Mouse (Mus musculus) limb, embryonic 13.5 days (tissue): ENCODE measurements around the gene Rasgef1b. TPM values are rescaled to one million over a fixed set of nuclear protein-coding genes. Genes with fewer than 3 reads are reported as not detected.

Source experiments
- ATAC-seq: fragments of 200-750 bp; cut with Nextera tagmentation; 2 replicates; pipeline ENCODE4 v1.8.0; 2017; ENCODE audit warnings: low read depth, moderate number of reproducible peaks, moderate TSS enrichment; ENCODE audit not compliant: low FRiP score
- H3K27ac ChIP-seq: fragments of 300-500 bp; sonication (generic); 2 replicates; pipeline ENCODE4 v1.5.1; 2015; ENCODE audit warnings: inconsistent platforms, mild to moderate bottlenecking, moderate library complexity
- H3K27me3 ChIP-seq: fragments of 300-500 bp; sonication (generic); 2 replicates; pipeline ENCODE4 v1.6.1; 2015; ENCODE audit warnings: mild to moderate bottlenecking, inconsistent platforms
- H3K36me3 ChIP-seq: fragments of 300-500 bp; sonication (generic); 2 replicates; pipeline ENCODE4 v1.6.1; 2015; ENCODE audit warnings: inconsistent platforms, mild to moderate bottlenecking, moderate library complexity
- H3K4me1 ChIP-seq: fragments of 300-500 bp; sonication (generic); 2 replicates; pipeline ENCODE4 v1.6.1; 2015; ENCODE audit warnings: inconsistent platforms
- H3K4me2 ChIP-seq: fragments of 300-500 bp; sonication (generic); replicated peaks from 2 replicates; pipeline ENCODE4 v1.6.1; 2015; ENCODE audit warnings: inconsistent platforms, mild to moderate bottlenecking, moderate library complexity
- H3K4me3 ChIP-seq: fragments of 300-500 bp; sonication (generic); 2 replicates; pipeline ENCODE4 v1.5.1; 2015; ENCODE audit warnings: moderate library complexity, mild to moderate bottlenecking, inconsistent platforms
- H3K9ac ChIP-seq: fragments of 300-500 bp; sonication (generic); 2 replicates; pipeline ENCODE4 v1.6.1; 2015; ENCODE audit warnings: mild to moderate bottlenecking, inconsistent platforms
- H3K9me3 ChIP-seq: fragments of 300-500 bp; sonication (generic); 2 replicates; pipeline ENCODE4 v1.6.1; 2016; ENCODE audit warnings: inconsistent platforms
- WGBS: fragments of 180-500 bp; shearing (Covaris S2); methylation state at CpG from one replicate; pipeline ENCODE4 v1.1.7; 2015; 5-methylcytosine and 5-hydroxymethylcytosine counted together
- polyA plus RNA-seq: library from polyadenylated mRNA; unstranded; fragments of >200 nt; fragmentation: Nextera tagmentation; extraction: Ambion mirVana; gene quantifications from 2 replicates; pipeline ENCODE4 v1.2.1, GENCODE M21; 2015

The Rasgef1b gene
- polyA plus RNA-seq, 1 experiment from 2014 or later, result 16.0 TPM

DNA sequence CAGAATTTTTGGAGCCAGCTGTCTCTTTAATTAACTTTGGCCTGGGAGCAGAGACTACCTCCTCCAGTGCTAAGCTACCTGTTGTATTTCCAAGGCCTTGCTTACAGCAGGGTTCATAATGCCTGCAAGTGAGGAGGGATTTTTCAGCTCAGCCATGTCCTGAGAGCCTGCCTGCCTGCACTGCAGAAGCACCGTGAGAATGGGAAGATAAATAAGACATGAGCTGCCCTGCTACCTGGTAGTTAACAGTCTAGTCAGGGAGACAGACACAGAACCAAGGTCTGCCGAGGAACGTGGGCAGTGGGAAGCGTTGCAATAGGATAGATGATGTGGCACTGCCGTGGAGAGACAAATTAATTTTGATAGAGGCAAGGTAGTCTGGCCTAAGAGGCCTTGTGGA lies 277.4 kb downstream of the Rasgef1b start:
- Histone ChIP-seq H3K4me2 (no peak overlapping the region), H3K4me3 (no peak overlapping the region), H3K4me1 (peaks cover 16% of the 10 kb centered on the region; the same call in 1 of the 2 replicates), H3K27me3 (no peaks in the 10 kb centered on the region), H3K9ac (no peak overlapping the region), H3K36me3 (no peaks in the 10 kb centered on the region), H3K9me3 (no peaks in the 10 kb centered on the region), H3K27ac (no peak overlapping the region)
- WGBS, result 45% methylated on average over 5 of the region's 5 CpGs
- no peak for ATAC-seq

DNA sequence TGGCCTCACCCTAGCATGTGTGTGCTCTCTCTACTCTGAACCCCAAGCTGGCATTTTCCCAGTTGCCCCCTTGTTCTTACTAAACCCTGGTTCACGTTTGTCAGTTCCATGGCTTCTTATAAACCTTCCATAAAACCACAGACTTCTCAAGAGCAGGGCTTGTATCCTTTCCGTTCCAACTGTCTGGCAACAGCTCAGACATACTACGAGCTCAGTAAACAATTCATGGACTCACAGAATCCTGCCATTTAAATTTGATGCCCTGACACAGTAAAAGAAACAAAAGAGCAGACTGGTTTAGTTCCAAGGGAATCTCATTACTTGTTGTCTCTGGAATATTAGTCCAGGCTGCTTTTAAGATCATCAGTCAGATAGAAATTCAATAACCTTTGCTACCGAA lies 277.9 kb downstream of the Rasgef1b start:
- 35% methylated on average over 4 of the region's 4 CpGs for whole genome bisulfite sequencing
- H3K9me3 ChIP-seq, result no peaks in the 10 kb centered on the region
- H3K4me1 ChIP-seq, result peaks cover 16% of the 10 kb centered on the region; the same call in 1 of the 2 replicates
- H3K36me3 ChIP-seq, result no peaks in the 10 kb centered on the region
- no peak overlapping the region for H3K4me2 ChIP-seq
- ATAC-seq, result no peak
- no peak overlapping the region for H3K27ac ChIP-seq
- H3K27me3 ChIP-seq, result no peaks in the 10 kb centered on the region
- no peak overlapping the region for H3K4me3 ChIP-seq
- no peak overlapping the region for H3K9ac ChIP-seq

DNA sequence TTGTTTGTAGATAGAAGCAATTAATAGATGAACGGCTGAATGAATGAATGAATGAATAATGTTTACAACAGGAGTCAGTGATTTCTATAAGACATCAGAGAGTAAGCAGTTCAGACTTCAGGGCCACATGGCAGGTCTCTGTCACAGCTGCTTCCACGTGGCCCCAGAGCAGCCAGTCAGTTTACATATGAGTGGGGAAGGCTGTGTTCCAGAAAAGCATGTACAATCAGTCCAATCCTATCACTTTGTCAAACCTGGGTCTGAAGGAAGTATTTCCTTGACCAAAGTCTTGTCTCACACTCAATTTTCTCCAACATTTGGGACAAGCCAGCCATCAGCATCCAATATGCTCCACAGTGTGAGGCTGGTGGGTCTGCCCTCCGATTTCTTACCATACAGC lies 278.4 kb downstream of the Rasgef1b start:
- 80% methylated on average over 3 of the region's 3 CpGs for WGBS
- H3K4me1 ChIP-seq, result peaks cover 16% of the 10 kb centered on the region; the same call in 1 of the 2 replicates
- no peaks in the 10 kb centered on the region for H3K9me3 ChIP-seq
- H3K36me3 ChIP-seq, result no peaks in the 10 kb centered on the region
- no peak for ATAC-seq
- no peak overlapping the region for H3K9ac ChIP-seq
- H3K27ac ChIP-seq, result no peak overlapping the region
- H3K4me3 ChIP-seq, result no peak overlapping the region
- H3K4me2 ChIP-seq, result no peak overlapping the region
- no peaks in the 10 kb centered on the region for H3K27me3 ChIP-seq

DNA sequence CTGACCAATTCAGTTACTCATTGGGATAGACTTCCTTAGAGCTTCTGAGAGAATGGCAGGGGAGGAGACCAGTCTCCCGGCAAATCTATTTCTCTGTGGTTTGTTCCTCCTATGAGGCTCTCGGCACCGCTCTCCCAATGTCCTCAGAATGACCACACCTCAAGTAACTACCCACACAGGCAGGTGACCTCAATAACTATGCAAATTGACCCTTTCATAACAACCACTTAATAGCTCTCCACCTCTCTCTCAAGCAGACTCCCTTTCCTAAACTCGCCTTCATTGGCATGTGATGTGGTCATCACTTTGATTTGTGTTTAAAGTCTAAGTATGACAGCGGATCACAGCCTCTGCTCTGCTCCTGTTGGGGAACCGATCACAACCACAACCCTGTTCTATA lies 281.4 kb downstream of the Rasgef1b start:
- H3K9ac ChIP-seq, result no peak overlapping the region
- peaks cover 15% of the 10 kb centered on the region; the same call in 1 of the 2 replicates for H3K4me1 ChIP-seq
- H3K4me3 ChIP-seq, result no peak overlapping the region
- H3K36me3 ChIP-seq, result no peaks in the 10 kb centered on the region
- no peak overlapping the region for H3K27ac ChIP-seq
- ATAC-seq, result no peak
- H3K4me2 ChIP-seq, result no peak overlapping the region
- no peaks in the 10 kb centered on the region for H3K9me3 ChIP-seq
- H3K27me3 ChIP-seq, result no peaks in the 10 kb centered on the region
- 89% methylated on average over 6 of the region's 6 CpGs for WGBS

- no peak overlapping the region for H3K4me2 ChIP-seq
- H3K27me3 ChIP-seq, result no peaks in the 10 kb centered on the region
- H3K4me1 ChIP-seq, result peaks cover 4% of the 10 kb centered on the region; the same call in 1 of the 2 replicates
- no peak overlapping the region for H3K4me3 ChIP-seq
- no peaks in the 10 kb centered on the region for H3K9me3 ChIP-seq
- ATAC-seq, result no peak
- 67% methylated on average over 5 of the region's 5 CpGs for WGBS
- H3K9ac ChIP-seq, result no peak overlapping the region
- no peaks in the 10 kb centered on the region for H3K36me3 ChIP-seq
- no peak overlapping the region for H3K27ac ChIP-seq
Observed at GRCm38 (mm10) chr5:99445242-99445641, 283.6 kb downstream of the Rasgef1b start.

GRCm38 (mm10) chr5:99444777-99445176 lies 284.1 kb downstream of the Rasgef1b start:
- WGBS, result 52% methylated on average over 7 of the region's 7 CpGs
- Histone ChIP-seq H3K9me3 (no peaks in the 10 kb centered on the region), H3K27ac (no peak overlapping the region), H3K4me2 (no peak overlapping the region), H3K36me3 (no peaks in the 10 kb centered on the region), H3K9ac (no peak overlapping the region), H3K4me3 (no peak overlapping the region), H3K4me1 (peaks cover 4% of the 10 kb centered on the region; the same call in 1 of the 2 replicates), H3K27me3 (no peaks in the 10 kb centered on the region)
- no peak for ATAC-seq

- 74% methylated on average over 6 of the region's 6 CpGs for WGBS
- H3K36me3 ChIP-seq, result no peaks in the 10 kb centered on the region
- no peak overlapping the region for H3K27ac ChIP-seq
- ATAC-seq, result no peak
- no peaks in the 10 kb centered on the region for H3K27me3 ChIP-seq
- H3K4me2 ChIP-seq, result no peak overlapping the region
- H3K4me3 ChIP-seq, result no peak overlapping the region
- H3K9ac ChIP-seq, result no peak overlapping the region
- H3K9me3 ChIP-seq, result no peaks in the 10 kb centered on the region
- H3K4me1 ChIP-seq, result peaks cover under 1% of the 10 kb centered on the region; the same call in 1 of the 2 replicates
Observed at GRCm38 (mm10) chr5:99440109-99440508, 288.8 kb downstream of the Rasgef1b start.

DNA sequence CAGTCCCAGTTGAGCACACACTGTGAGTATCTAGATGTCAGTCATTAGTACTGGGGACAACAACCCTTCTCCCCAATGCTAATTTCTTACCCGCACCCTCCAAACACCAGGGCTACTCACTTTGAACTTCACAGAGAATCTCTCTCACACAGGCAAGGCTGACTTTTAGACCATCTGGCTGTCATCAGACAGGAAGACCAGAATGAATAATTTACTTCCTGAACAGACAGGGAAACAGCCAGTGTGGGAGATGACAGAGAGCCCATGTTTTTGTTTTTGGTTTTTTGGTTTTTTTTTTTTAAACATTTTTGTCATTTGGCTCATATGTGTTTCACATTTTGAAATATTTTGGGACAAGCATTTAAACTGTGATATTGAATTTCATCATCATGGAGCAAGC lies 290.3 kb downstream of the Rasgef1b start:
- Histone ChIP-seq H3K9ac (no peak overlapping the region), H3K4me1 (no peaks in the 10 kb centered on the region), H3K9me3 (no peaks in the 10 kb centered on the region), H3K4me2 (no peak overlapping the region), H3K27ac (no peak overlapping the region), H3K4me3 (no peak overlapping the region), H3K36me3 (no peaks in the 10 kb centered on the region), H3K27me3 (no peaks in the 10 kb centered on the region)
- WGBS, result 36% methylated on average over 1 of the region's 1 CpGs
- ATAC-seq, result no peak

DNA sequence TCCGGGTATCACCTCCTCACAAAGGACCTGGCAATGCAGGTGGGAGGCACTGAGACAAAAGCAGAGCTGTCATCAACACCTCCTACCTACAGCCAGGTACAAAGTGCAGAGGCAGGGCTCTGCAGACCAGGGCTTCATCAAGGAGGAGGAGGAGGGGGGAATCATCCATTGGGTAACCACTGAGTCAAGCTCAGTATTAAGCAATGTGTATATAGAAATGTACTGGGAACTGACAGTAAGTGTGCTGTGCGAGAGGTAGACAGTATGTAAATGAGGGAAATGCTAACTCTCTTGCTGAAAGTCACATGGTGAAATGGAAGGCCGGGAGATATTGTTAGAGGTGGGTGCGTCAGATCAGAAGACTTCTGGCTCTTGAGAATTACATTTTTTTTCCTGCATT lies 294.6 kb downstream of the Rasgef1b start:
- Histone ChIP-seq H3K9ac (no peak overlapping the region), H3K9me3 (no peaks in the 10 kb centered on the region), H3K27ac (no peak overlapping the region), H3K4me1 (no peaks in the 10 kb centered on the region), H3K4me2 (no peak overlapping the region), H3K4me3 (no peak overlapping the region), H3K27me3 (no peaks in the 10 kb centered on the region), H3K36me3 (no peaks in the 10 kb centered on the region)
- no peak for ATAC-seq
- 91% methylated on average over 4 of the region's 4 CpGs for WGBS

- ATAC-seq, result no peak
- H3K4me2 ChIP-seq, result no peak overlapping the region
- no peak overlapping the region for H3K9ac ChIP-seq
- no peaks in the 10 kb centered on the region for H3K36me3 ChIP-seq
- no peaks in the 10 kb centered on the region for H3K9me3 ChIP-seq
- H3K27ac ChIP-seq, result no peak overlapping the region
- H3K4me3 ChIP-seq, result no peak overlapping the region
- H3K27me3 ChIP-seq, result no peaks in the 10 kb centered on the region
- 84% methylated on average over 8 of the region's 8 CpGs for WGBS
- H3K4me1 ChIP-seq, result no peaks in the 10 kb centered on the region
Observed at GRCm38 (mm10) chr5:99432471-99432870, 296.4 kb downstream of the Rasgef1b start.

- H3K4me2 ChIP-seq, result no peak overlapping the region
- H3K36me3 ChIP-seq, result no peaks in the 10 kb centered on the region
- WGBS, result 87% methylated on average over 8 of the region's 8 CpGs
- H3K9me3 ChIP-seq, result no peaks in the 10 kb centered on the region
- H3K27ac ChIP-seq, result no peak overlapping the region
- H3K27me3 ChIP-seq, result no peaks in the 10 kb centered on the region
- no peaks in the 10 kb centered on the region for H3K4me1 ChIP-seq
- H3K9ac ChIP-seq, result no peak overlapping the region
- H3K4me3 ChIP-seq, result no peak overlapping the region
- ATAC-seq, result no peak
Observed at GRCm38 (mm10) chr5:99429273-99429672, 299.6 kb downstream of the Rasgef1b start.

- Histone ChIP-seq H3K27me3 (no peaks in the 10 kb centered on the region), H3K4me1 (no peaks in the 10 kb centered on the region), H3K36me3 (no peaks in the 10 kb centered on the region), H3K27ac (no peak overlapping the region), H3K9ac (no peak overlapping the region), H3K4me2 (no peak overlapping the region), H3K4me3 (no peak overlapping the region), H3K9me3 (no peaks in the 10 kb centered on the region)
- 43% methylated on average over 5 of the region's 5 CpGs for WGBS
- no peak for ATAC-seq
Observed at GRCm38 (mm10) chr5:99428648-99429047, 300.2 kb downstream of the Rasgef1b start.

DNA sequence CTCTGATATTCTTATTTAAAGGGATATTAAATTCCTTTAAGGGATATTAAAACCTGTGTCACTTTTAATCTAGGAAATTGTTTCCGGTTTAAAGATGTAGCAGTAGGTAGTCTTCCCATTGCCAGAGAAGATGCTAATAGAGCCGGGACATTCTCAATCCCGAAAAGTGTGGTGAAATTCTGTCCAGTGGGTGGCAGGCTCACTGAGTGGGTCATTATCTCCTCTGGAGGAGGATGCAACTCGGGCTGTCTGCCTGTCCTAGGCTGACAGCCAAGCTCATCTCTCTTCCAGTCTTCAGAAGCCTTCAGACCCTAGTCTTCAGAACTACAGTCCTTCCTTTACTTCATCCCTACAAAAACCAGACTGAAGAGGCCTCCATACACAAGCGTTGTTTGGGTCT lies 305.6 kb downstream of the Rasgef1b start:
- Histone ChIP-seq H3K9ac (no peak overlapping the region), H3K4me3 (no peak overlapping the region), H3K9me3 (no peaks in the 10 kb centered on the region), H3K27me3 (no peaks in the 10 kb centered on the region), H3K4me2 (no peak overlapping the region), H3K27ac (no peak overlapping the region), H3K4me1 (no peaks in the 10 kb centered on the region), H3K36me3 (no peaks in the 10 kb centered on the region)
- 75% methylated on average over 5 of the region's 5 CpGs for WGBS
- ATAC-seq, result no peak
